Mouse (Mus musculus) cerebellum, adult 2 months (tissue): ENCODE results near the gene Cblb. TPM values are rescaled to one million over a fixed set of nuclear protein-coding genes. Genes with fewer than 3 reads are reported as not detected.

Experiments
- DNase-seq, 2 experiments: peaks; one replicate each; pipeline ENCODE4 v3.0.0; 2021
- H3K27ac ChIP-seq: fragments of 200-500 bp; 2 replicates; pipeline ENCODE4 v1.5.1; 2012; ENCODE audit warnings: low read length, control low read depth, inconsistent platforms; ENCODE audit not compliant: insufficient read depth
- H3K27me3 ChIP-seq: fragments of 200-500 bp; 2 replicates; pipeline ENCODE4 v1.6.1; 2012; ENCODE audit warnings: inconsistent platforms, mild to moderate bottlenecking, low read length, moderate library complexity; ENCODE audit not compliant: control insufficient read depth, insufficient read depth
- H3K4me1 ChIP-seq: fragments of 200-500 bp; 2 replicates; pipeline ENCODE4 v1.6.1; 2011; ENCODE audit warnings: low read length; ENCODE audit not compliant: control insufficient read depth, insufficient read depth
- H3K4me3 ChIP-seq: fragments of 200-500 bp; replicated peaks from 2 replicates; pipeline ENCODE3; 2011; ENCODE audit warnings: mild to moderate bottlenecking, low read depth, low read length, control low read depth; ENCODE audit not compliant: insufficient read depth
- CTCF ChIP-seq: fragments of 200-500 bp; IDR thresholded peaks from 2 replicates; pipeline ENCODE4 v1.5.1; 2011; ENCODE audit warnings: low read depth, mild to moderate bottlenecking, control low read depth, low read length, moderate library complexity, borderline replicate concordance; ENCODE audit not compliant: insufficient read depth
- POLR2A ChIP-seq: fragments of 200-500 bp; IDR thresholded peaks from 2 replicates; pipeline ENCODE4 v1.6.1; 2011; ENCODE audit warnings: low read length, control low read depth, borderline replicate concordance; ENCODE audit not compliant: insufficient read depth
- WGBS: fragments of 180-500 bp; shearing (Covaris S2); methylation state at CpG from one replicate; pipeline ENCODE4 v1.1.7; 2018; 5-methylcytosine and 5-hydroxymethylcytosine counted together
- polyA plus RNA-seq: library from polyadenylated mRNA; depleted of rRNA; stranded (reverse); fragments of >200 nt; gene quantifications from 2 replicates; pipeline ENCODE4 v1.2.3, GENCODE M21; 2012

The Cblb gene
- polyA plus RNA-seq, 1 experiment = 14.2 TPM

DNA sequence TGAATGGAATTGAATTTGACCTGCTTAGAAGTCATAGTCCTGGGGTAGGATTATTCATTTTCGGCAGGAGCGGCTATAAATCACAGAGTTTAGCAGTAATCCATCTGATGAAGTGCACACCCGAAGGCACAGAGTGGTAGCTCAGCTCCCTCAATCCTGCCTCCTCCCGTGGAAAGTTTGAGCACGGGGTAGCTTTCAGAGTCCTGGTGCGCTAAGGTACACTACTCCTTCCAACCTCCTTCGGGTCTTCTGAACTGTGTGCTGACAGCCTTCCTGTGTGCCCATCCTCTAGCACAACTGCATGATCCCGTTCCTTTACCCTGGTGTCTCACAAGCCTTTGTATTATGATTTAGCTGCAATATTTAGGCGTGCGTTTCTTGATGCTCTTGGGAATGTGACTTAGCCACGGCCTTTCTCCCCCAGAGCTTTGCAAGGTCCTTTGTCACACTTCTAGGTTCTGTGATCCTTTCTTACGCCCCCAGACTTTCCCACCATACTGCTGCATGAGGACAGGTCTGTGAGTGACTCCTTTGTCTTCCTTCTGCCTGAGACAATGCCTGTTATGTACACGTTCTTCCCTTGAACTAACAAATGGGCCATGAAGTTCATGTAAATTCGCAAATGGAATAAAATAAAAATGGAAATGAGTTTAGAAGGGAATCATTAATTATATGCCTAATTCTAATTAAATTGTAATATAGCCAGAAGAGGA is 11.8 kb downstream of the Cblb start:
- TF ChIP-seq CTCF (no peak), POLR2A (no peak)
- H3K4me3 ChIP-seq = no peak overlapping the region
- peaks cover 2% of the 10 kb centered on the region; the same call in 1 of the 2 replicates for H3K4me1 ChIP-seq
- no peak for DNase-seq
- no peak overlapping the region for H3K27ac ChIP-seq
- H3K27me3 ChIP-seq = no peaks in the 10 kb centered on the region
- 74% methylated on average over 14 of the region's 14 CpGs for WGBS

DNA sequence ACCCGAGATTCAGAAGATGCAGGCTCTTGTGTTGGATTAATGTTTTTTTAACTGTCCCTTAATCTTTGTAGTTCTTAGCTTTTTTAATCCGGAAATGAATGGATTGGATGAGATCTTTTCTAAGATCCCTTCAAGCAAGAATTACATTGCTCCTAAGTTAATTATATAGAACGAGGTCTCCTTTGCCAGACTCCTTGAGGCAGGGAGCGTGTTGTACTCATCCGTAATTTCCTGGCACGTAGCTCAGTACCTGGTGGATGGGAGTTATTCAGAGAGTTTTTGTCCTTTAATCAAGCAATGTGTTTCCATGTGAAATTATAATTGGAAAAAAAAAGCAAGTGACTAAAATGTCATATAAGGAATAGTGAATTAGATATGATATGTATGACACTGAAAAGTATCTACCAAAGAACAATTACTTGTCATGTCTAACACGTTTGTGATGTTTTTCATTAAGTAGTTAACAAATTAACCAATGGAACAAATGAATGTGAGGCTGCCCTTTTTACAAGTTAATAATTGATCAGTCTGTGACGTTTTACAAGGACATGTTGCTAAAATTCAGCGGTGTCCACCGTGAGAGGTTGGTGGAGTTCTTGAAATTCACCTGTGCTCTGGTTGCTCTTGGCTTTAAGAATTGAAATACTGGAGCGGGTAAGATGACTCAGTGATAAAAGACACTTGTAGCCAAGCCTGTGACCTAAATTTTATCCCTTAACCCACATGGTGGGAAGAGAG is 12.5 kb downstream of the Cblb start:
- Histone ChIP-seq H3K27ac (no peak overlapping the region), H3K27me3 (no peaks in the 10 kb centered on the region), H3K4me3 (no peak overlapping the region), H3K4me1 (peaks cover 2% of the 10 kb centered on the region; the same call in 1 of the 2 replicates)
- WGBS = 47% methylated on average over 11 of the region's 11 CpGs
- peak in 1 of 2 experiments; percentile 27 for DNase-seq
- TF ChIP-seq CTCF (no peak), POLR2A (no peak)

GRCm38 (mm10) chr16:52044518-52044917 is 13.5 kb downstream of the Cblb start:
- Histone ChIP-seq H3K4me3 (no peak overlapping the region), H3K27me3 (no peaks in the 10 kb centered on the region), H3K4me1 (peaks cover 2% of the 10 kb centered on the region; the same call in 1 of the 2 replicates), H3K27ac (no peak overlapping the region)
- no peak for DNase-seq
- 93% methylated on average over 7 of the region's 7 CpGs for WGBS
- no peak for TF ChIP-seq CTCF
- TF ChIP-seq POLR2A = no peak

GRCm38 (mm10) chr16:52044985-52045384 is 14.0 kb downstream of the Cblb start:
- WGBS = 95% methylated on average over 4 of the region's 4 CpGs
- Histone ChIP-seq H3K27me3 (no peaks in the 10 kb centered on the region), H3K27ac (no peak overlapping the region), H3K4me3 (no peak overlapping the region), H3K4me1 (peaks cover 2% of the 10 kb centered on the region; the same call in 1 of the 2 replicates)
- no peak for TF ChIP-seq CTCF
- no peak for TF ChIP-seq POLR2A
- no peak for DNase-seq

DNA sequence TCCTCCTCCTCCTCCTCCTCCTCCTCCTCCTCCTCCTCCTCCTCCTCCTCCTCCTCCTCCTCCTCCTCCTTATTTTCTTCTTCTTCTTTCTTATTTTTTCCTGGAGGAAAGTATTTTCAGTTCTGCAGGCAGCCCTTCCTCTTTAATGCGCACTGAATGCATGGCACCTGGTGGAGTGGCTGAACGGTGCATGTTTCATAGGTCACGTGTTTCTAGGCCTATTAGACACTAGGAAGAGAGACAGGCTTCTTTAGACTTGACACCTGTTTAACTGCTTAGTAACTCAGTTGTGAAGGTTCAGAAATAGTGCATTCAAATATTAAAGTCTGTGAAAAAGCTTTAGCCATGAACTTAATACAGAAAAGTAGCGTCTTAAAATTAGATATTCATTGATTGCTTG is 15.4 kb downstream of the Cblb start:
- WGBS = 95% methylated on average over 4 of the region's 4 CpGs
- no peak overlapping the region for H3K4me3 ChIP-seq
- H3K27me3 ChIP-seq = no peaks in the 10 kb centered on the region
- peaks cover 2% of the 10 kb centered on the region; the same call in 1 of the 2 replicates for H3K4me1 ChIP-seq
- no peak overlapping the region for H3K27ac ChIP-seq
- TF ChIP-seq POLR2A (no peak), CTCF (no peak)
- DNase-seq = no peak

- no peaks in the 10 kb centered on the region for H3K4me1 ChIP-seq
- DNase-seq = peak in 1 of 2 experiments; percentile 48
- H3K27ac ChIP-seq = no peak overlapping the region
- no peak overlapping the region for H3K4me3 ChIP-seq
- TF ChIP-seq POLR2A = no peak
- no peak for TF ChIP-seq CTCF
- 50% methylated on average over 8 of the region's 8 CpGs for WGBS
- no peaks in the 10 kb centered on the region for H3K27me3 ChIP-seq
Observed at GRCm38 (mm10) chr16:52051106-52051505, 20.1 kb downstream of the Cblb start.

DNA sequence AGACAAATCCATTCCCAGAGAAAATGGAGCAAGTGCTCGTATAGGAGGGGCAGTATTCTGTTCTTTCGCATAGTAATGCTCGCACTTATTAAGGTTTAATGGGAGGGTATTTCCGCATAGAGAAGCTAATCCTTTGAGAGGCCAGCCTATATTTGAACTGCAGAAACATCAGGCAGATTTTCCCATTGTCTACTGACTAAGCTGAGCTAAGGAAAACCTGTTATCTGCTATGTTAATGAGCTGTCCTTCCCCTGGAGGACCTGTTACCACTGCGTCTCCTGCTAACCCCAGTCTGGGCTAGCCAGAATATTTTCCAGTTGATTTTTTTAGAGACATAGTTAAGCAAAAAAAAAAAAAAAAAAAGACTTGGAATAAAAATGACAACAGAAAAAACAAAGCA is 21.7 kb downstream of the Cblb start:
- no peaks in the 10 kb centered on the region for H3K4me1 ChIP-seq
- H3K4me3 ChIP-seq = no peak overlapping the region
- DNase-seq = no peak
- no peak for TF ChIP-seq POLR2A
- no peak for TF ChIP-seq CTCF
- H3K27me3 ChIP-seq = no peaks in the 10 kb centered on the region
- no peak overlapping the region for H3K27ac ChIP-seq
- 90% methylated on average over 5 of the region's 5 CpGs for WGBS

GRCm38 (mm10) chr16:52055236-52055635 is 24.2 kb downstream of the Cblb start:
- H3K4me1 ChIP-seq = 0 out of 2 replicates have a peak, but pooled peaks cover 4% of the 10 kb centered on the region
- H3K27ac ChIP-seq = no peak overlapping the region
- H3K27me3 ChIP-seq = no peaks in the 10 kb centered on the region
- no peak for DNase-seq
- WGBS = 82% methylated on average over 3 of the region's 3 CpGs
- TF ChIP-seq POLR2A = no peak
- TF ChIP-seq CTCF = no peak
- no peak overlapping the region for H3K4me3 ChIP-seq
